Mouse (Mus musculus) small intestine, adult 2 months (tissue): ENCODE results near the gene Apon.

Source experiments
- CTCF ChIP-seq: fragments of 200-500 bp; IDR thresholded peaks from 2 replicates; pipeline ENCODE4 v1.5.1; 2012; ENCODE audit warnings: low read depth, mild to moderate bottlenecking, control low read depth, inconsistent platforms, low read length, moderate library complexity, mixed read lengths; ENCODE audit not compliant: insufficient replicate concordance, insufficient read length; ENCODE audit errors: extremely low read depth
- POLR2A ChIP-seq: fragments of 200-500 bp; IDR thresholded peaks from 2 replicates; pipeline ENCODE4 v1.6.1; 2012; ENCODE audit warnings: low read depth, mild to moderate bottlenecking, control low read depth, inconsistent platforms, low read length, moderate library complexity

DNA sequence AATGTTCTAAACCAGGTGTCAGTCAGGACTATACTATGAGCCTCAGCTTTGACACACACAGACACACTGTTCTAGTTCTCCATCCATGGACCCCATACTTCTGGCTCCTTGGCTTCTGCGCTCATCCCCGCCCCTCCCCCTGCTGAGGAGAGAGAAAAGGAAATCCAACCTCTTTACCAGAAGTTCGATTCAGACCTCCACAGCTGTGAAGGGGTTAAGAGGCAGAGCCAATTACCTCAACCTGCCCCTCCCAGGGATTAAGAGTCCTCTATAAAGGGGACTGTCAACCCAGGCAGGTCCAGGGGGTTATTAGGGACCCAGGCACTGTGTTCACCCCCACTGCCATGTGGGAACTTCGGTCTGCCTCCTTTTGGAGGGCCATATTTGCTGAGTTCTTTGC is 28.4 kb upstream of the Apon start, which contains the start of gene Mip:
- TF ChIP-seq CTCF (no peak), POLR2A (no peak)
